Mouse (Mus musculus) neural tube, embryonic 11.5 days (tissue): ENCODE data around the gene Raver1. TPM values are rescaled to one million over a fixed set of nuclear protein-coding genes. Genes with fewer than 3 reads are reported as not detected.

Experiments used
- ATAC-seq: fragments of 200-750 bp; cut with Nextera tagmentation; 2 replicates; pipeline ENCODE4 v1.8.0; 2017; ENCODE audit warnings: moderate number of reproducible peaks, mild to moderate bottlenecking, moderate TSS enrichment, moderate library complexity; ENCODE audit not compliant: insufficient read depth, low FRiP score, low TSS enrichment
- DNase-seq: peaks from one replicate; pipeline ENCODE4 v3.0.0-alpha.2; 2015; ENCODE audit warnings: low spot score
- H3K27ac ChIP-seq: fragments of 300-500 bp; sonication (generic); 2 replicates; pipeline ENCODE4 v1.5.1; 2014; ENCODE audit warnings: low read depth, mild to moderate bottlenecking, low read length
- H3K27me3 ChIP-seq: fragments of 300-500 bp; sonication (generic); 2 replicates; pipeline ENCODE4 v1.6.1; 2014; ENCODE audit warnings: mild to moderate bottlenecking, low read length, mixed read lengths; ENCODE audit not compliant: control insufficient read depth, insufficient read depth
- H3K36me3 ChIP-seq: fragments of 300-500 bp; sonication (generic); 2 replicates; pipeline ENCODE4 v1.6.1; 2014; ENCODE audit warnings: mild to moderate bottlenecking, low read length, moderate library complexity, mixed read lengths; ENCODE audit not compliant: control insufficient read depth, insufficient read depth
- H3K4me1 ChIP-seq: fragments of 300-500 bp; sonication (generic); 2 replicates; pipeline ENCODE4 v1.6.1; 2014; ENCODE audit warnings: low read length, mixed read lengths; ENCODE audit not compliant: control insufficient read depth, insufficient read depth
- H3K4me2 ChIP-seq: fragments of 300-500 bp; sonication (generic); 2 replicates; pipeline ENCODE4 v1.6.1; 2014; ENCODE audit warnings: low read depth, mild to moderate bottlenecking, moderate library complexity
- H3K4me3 ChIP-seq: fragments of 300-500 bp; sonication (generic); 2 replicates; pipeline ENCODE4 v1.5.1; 2014; ENCODE audit warnings: low read depth, low read length
- H3K9ac ChIP-seq: fragments of 300-500 bp; sonication (generic); 2 replicates; pipeline ENCODE4 v1.6.1; 2014; ENCODE audit warnings: mild to moderate bottlenecking, low read length
- H3K9me3 ChIP-seq: fragments of 300-500 bp; sonication (generic); 2 replicates; pipeline ENCODE4 v1.6.1; 2016; ENCODE audit warnings: low read length; ENCODE audit not compliant: control insufficient read depth
- WGBS: fragments of 180-500 bp; shearing (Covaris S2); extraction: QIAGEN DNeasy Blood & Tissue Kit; methylation state at CpG from one replicate; pipeline ENCODE4 v1.1.7; 2014; 5-methylcytosine and 5-hydroxymethylcytosine counted together
- polyA plus RNA-seq: library from polyadenylated mRNA; unstranded; fragments of >200 nt; fragmentation: Nextera tagmentation; extraction: Ambion mirVana; gene quantifications from 2 replicates; pipeline ENCODE4 v1.2.1, GENCODE M21; 2014

Gene Raver1
- polyA plus RNA-seq, 1 experiment from 2014 or later = 90.7 TPM

- no peaks in the 10 kb centered on the region for H3K36me3 ChIP-seq
- DNase-seq (no peak), ATAC-seq (no peak)
- H3K9ac ChIP-seq = no peak overlapping the region
- 88% methylated on average over 4 of the region's 4 CpGs for WGBS
- H3K4me1 ChIP-seq = peaks cover under 1% of the 10 kb centered on the region
- H3K27ac ChIP-seq = no peak overlapping the region
- no peak overlapping the region for H3K4me3 ChIP-seq
- H3K27me3 ChIP-seq = no peaks in the 10 kb centered on the region
- H3K9me3 ChIP-seq = no peaks in the 10 kb centered on the region
- no peak overlapping the region for H3K4me2 ChIP-seq
These were observed 4.2 kb upstream of the Raver1 start for GRCm38 (mm10) chr9:21095958-21096357.

DNA sequence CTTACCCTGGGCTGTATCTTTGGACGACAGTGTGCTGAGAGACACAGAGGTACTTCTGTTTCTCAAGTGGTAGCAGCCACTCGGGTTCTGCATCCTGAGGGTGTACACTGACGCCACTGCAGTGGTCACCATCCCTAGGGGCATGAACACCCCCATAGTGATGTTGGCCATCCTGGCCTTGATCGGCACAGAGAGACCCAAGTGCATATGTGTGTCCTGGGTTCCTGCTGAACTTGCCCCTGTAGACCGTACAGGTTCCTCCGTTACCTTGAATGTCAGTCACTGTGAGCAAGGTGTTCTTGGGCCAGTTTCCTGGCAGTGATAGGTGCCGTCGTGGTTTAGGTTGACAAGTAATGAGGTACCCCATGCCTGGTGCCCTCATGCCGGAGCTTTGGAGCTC, 1.6 kb upstream of the Raver1 start:
- Histone ChIP-seq H3K9me3 (no peaks in the 10 kb centered on the region), H3K4me3 (no peak overlapping the region), H3K4me1 (peaks cover 12% of the 10 kb centered on the region), H3K27ac (no peak overlapping the region), H3K27me3 (no peaks in the 10 kb centered on the region), H3K4me2 (no peak overlapping the region), H3K9ac (no peak overlapping the region), H3K36me3 (peaks cover 7% of the 10 kb centered on the region)
- WGBS = 95% methylated on average over 9 of the region's 9 CpGs
- DNase-seq = no peak
- no peak for ATAC-seq

DNA sequence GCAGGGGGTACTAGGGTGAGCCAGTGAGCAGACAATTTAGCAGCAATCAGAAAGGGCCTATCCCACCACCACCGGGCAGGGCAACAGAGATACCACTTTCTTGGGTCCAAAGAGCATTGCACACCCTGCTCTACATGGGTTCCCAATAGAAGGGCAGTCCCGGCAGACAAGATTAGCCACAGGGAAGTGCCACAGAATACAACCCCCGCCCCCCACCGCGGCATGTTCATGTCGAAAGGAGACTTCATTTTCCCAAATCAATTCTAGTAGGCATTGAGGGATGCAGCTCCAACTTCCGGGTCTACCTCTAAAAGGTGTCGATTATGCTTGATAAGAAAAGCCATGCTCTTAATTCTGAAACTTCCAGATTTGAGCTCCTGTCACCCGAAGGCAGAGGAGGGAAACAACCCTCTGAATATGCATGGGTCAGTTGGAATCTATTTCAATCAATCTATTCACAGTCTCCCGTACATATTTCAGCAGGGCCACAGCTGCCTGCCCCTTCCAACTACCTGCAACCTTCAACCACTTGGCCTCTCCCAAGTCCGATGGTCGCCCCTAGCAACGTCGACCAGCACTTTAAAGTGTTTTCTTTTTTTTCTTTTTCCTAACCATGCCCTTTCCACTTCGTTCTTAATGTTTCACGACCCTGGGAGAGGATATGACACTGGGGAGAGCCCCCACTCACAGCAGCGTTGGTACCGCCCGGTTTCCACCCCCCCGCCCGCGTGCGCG, 669 bp downstream of the Raver1 start:
- no peak for DNase-seq
- no peak; the same call in 1 of the 2 replicates for ATAC-seq
- peak overlapping the region; percentile 78 for H3K4me3 ChIP-seq
- no peaks in the 10 kb centered on the region for H3K27me3 ChIP-seq
- peak overlapping the region; percentile 82 for H3K9ac ChIP-seq
- peaks cover 17% of the 10 kb centered on the region for H3K36me3 ChIP-seq
- H3K4me1 ChIP-seq = peaks cover 12% of the 10 kb centered on the region
- WGBS = 4% methylated on average over 24 of the region's 24 CpGs
- peak overlapping the region; percentile 76 for H3K4me2 ChIP-seq
- H3K9me3 ChIP-seq = no peaks in the 10 kb centered on the region
- peak overlapping the region; percentile 82; the same call in 1 of the 2 replicates for H3K27ac ChIP-seq

- 88% methylated on average over 1 of the region's 1 CpGs for WGBS
- H3K4me1 ChIP-seq = peaks cover 12% of the 10 kb centered on the region
- H3K36me3 ChIP-seq = peaks cover 22% of the 10 kb centered on the region
- no peaks in the 10 kb centered on the region for H3K27me3 ChIP-seq
- no peak overlapping the region for H3K27ac ChIP-seq
- H3K4me3 ChIP-seq = peak overlapping the region; percentile 78
- peak overlapping the region; percentile 76 for H3K4me2 ChIP-seq
- H3K9me3 ChIP-seq = no peaks in the 10 kb centered on the region
- DNase-seq (no peak), ATAC-seq (no peak)
- H3K9ac ChIP-seq = no peak overlapping the region; the same call in 1 of the 2 replicates
These were observed 1.3 kb downstream of the Raver1 start for GRCm38 (mm10) chr9:21090537-21090936.

GRCm38 (mm10) chr9:21083324-21083723, 8.5 kb downstream of the Raver1 start:
- H3K36me3 ChIP-seq = peaks cover 43% of the 10 kb centered on the region
- H3K27ac ChIP-seq = no peak overlapping the region
- no peaks in the 10 kb centered on the region for H3K27me3 ChIP-seq
- no peak overlapping the region for H3K9ac ChIP-seq
- no peak overlapping the region for H3K4me2 ChIP-seq
- WGBS = 92% methylated on average over 3 of the region's 3 CpGs
- H3K9me3 ChIP-seq = no peaks in the 10 kb centered on the region
- ATAC-seq (no peak), DNase-seq (no peak)
- no peaks in the 10 kb centered on the region for H3K4me1 ChIP-seq
- H3K4me3 ChIP-seq = no peak overlapping the region

DNA sequence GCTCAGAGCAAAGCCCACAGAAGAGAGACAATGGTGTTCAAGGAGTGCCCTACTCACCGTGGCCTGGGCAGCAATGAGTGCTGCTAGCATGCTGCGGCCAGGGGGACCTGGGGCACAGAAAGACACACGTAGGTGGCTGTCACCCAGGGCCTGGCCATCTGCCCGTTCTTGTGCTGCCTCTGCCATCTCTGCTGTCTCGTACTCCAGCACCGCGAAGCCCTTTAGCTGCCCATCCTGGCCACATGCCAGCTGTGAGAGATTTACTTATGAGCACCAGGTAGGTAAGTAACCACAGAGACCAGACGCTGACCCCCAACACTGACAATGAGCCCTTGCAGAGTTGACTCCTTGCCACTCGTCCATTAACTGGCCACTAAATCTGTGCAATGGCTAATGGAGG, 10.7 kb downstream of the Raver1 start:
- DNase-seq = no peak
- no peaks in the 10 kb centered on the region for H3K9me3 ChIP-seq
- H3K4me3 ChIP-seq = no peak overlapping the region
- WGBS = 94% methylated on average over 9 of the region's 9 CpGs
- H3K36me3 ChIP-seq = peaks cover 46% of the 10 kb centered on the region
- no peak for ATAC-seq
- no peak overlapping the region for H3K9ac ChIP-seq
- H3K27ac ChIP-seq = no peak overlapping the region
- H3K27me3 ChIP-seq = no peaks in the 10 kb centered on the region
- H3K4me1 ChIP-seq = no peaks in the 10 kb centered on the region
- no peak overlapping the region for H3K4me2 ChIP-seq

DNA sequence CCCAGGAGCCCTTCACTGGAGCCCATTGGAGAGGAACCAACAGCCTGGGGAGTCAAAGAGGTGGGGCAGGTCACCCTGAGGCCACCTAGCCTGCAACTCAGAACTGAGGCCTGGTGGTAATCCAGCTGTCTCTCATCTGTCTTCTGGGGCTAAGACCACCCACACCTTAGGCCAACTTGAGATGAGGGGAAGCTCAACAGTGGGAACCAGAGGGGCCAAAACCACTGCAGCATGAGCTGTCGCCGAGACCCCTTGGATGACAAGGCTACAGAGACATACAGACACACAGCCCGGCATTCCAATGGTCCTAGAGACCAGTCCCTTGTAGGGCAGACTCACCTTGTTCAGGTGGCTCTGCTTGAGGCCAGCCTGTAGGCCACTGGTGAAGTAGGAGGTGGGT, 16.2 kb downstream of the Raver1 start:
- Histone ChIP-seq H3K9me3 (no peaks in the 10 kb centered on the region), H3K36me3 (peaks cover 36% of the 10 kb centered on the region), H3K9ac (no peak overlapping the region), H3K27ac (no peak overlapping the region), H3K27me3 (no peaks in the 10 kb centered on the region), H3K4me2 (no peak overlapping the region), H3K4me1 (peaks cover 4% of the 10 kb centered on the region; the same call in 1 of the 2 replicates), H3K4me3 (no peak overlapping the region)
- 93% methylated on average over 3 of the region's 3 CpGs for WGBS
- ATAC-seq = no peak
- DNase-seq = no peak

GRCm38 (mm10) chr9:21074173-21074572, 17.6 kb downstream of the Raver1 start:
- Histone ChIP-seq H3K4me1 (peaks cover 4% of the 10 kb centered on the region; the same call in 1 of the 2 replicates), H3K36me3 (peaks cover 27% of the 10 kb centered on the region), H3K4me3 (no peak overlapping the region), H3K9me3 (no peaks in the 10 kb centered on the region), H3K27ac (no peak overlapping the region), H3K4me2 (no peak overlapping the region), H3K9ac (no peak overlapping the region), H3K27me3 (no peaks in the 10 kb centered on the region)
- no peak for DNase-seq
- ATAC-seq = no peak
- 76% methylated on average over 1 of the region's 1 CpGs for WGBS
